Mouse (Mus musculus) heart, embryonic 12.5 days (tissue): Measurements from ENCODE around the gene Terb2. TPM values are rescaled to one million over a fixed set of nuclear protein-coding genes. Genes with fewer than 3 reads are reported as not detected.

Experiments used
- ATAC-seq: fragments of 200-750 bp; cut with Nextera tagmentation; 2 replicates; pipeline ENCODE4 v1.8.0; 2017; ENCODE audit warnings: moderate TSS enrichment, moderate library complexity; ENCODE audit not compliant: insufficient number of reproducible peaks, low FRiP score
- H3K27ac ChIP-seq: fragments of 300-500 bp; sonication (generic); 2 replicates; pipeline ENCODE4 v1.5.1; 2016; ENCODE audit warnings: mild to moderate bottlenecking, moderate library complexity; ENCODE audit not compliant: poor library complexity, severe bottlenecking
- H3K27me3 ChIP-seq: fragments of 300-500 bp; sonication (generic); replicated peaks from 2 replicates; pipeline ENCODE4 v1.6.1; 2016; ENCODE audit warnings: mild to moderate bottlenecking, moderate library complexity
- H3K36me3 ChIP-seq: fragments of 300-500 bp; sonication (generic); 2 replicates; pipeline ENCODE4 v1.6.1; 2016; ENCODE audit warnings: mild to moderate bottlenecking, moderate library complexity
- H3K4me1 ChIP-seq: fragments of 300-500 bp; sonication (generic); replicated peaks from 2 replicates; pipeline ENCODE4 v1.6.1; 2016; ENCODE audit warnings: mild to moderate bottlenecking
- H3K4me2 ChIP-seq: fragments of 300-500 bp; sonication (generic); 2 replicates; pipeline ENCODE4 v1.6.1; 2016; ENCODE audit warnings: mild to moderate bottlenecking, moderate library complexity
- H3K4me3 ChIP-seq: fragments of 300-500 bp; sonication (generic); 2 replicates; pipeline ENCODE4 v1.5.1; 2016; ENCODE audit warnings: mild to moderate bottlenecking
- H3K9ac ChIP-seq: fragments of 300-500 bp; sonication (generic); 2 replicates; pipeline ENCODE4 v1.6.1; 2016; ENCODE audit warnings: mild to moderate bottlenecking, moderate library complexity
- H3K9me3 ChIP-seq: fragments of 300-500 bp; sonication (generic); replicated peaks from 2 replicates; pipeline ENCODE4 v1.6.1; 2016; ENCODE audit warnings: mild to moderate bottlenecking, moderate library complexity
- WGBS: fragments of 180-500 bp; shearing (Covaris S2); methylation state at CpG from one replicate; pipeline ENCODE4 v1.1.7; 2016; 5-methylcytosine and 5-hydroxymethylcytosine counted together
- polyA plus RNA-seq: library from polyadenylated mRNA; unstranded; fragments of >200 nt; fragmentation: Nextera tagmentation; extraction: Ambion mirVana; gene quantifications from 2 replicates; pipeline ENCODE4 v1.2.1, GENCODE M21; 2016

The Terb2 gene
- polyA plus RNA-seq, 1 experiment from 2014 or later = not detected

- Histone ChIP-seq H3K4me3 (no peak overlapping the region), H3K27ac (no peak overlapping the region), H3K9ac (no peak overlapping the region), H3K9me3 (no peaks in the 10 kb centered on the region), H3K4me2 (peak overlapping the region; percentile 1; the same call in 1 of the 2 replicates), H3K4me1 (peaks cover 17% of the 10 kb centered on the region), H3K36me3 (peaks cover 27% of the 10 kb centered on the region), H3K27me3 (no peaks in the 10 kb centered on the region)
- ATAC-seq = no peak
- WGBS = 81% methylated on average over 3 of the region's 3 CpGs
Measured at GRCm38 (mm10) chr2:122149716-122150115, 36.4 kb upstream of the Terb2 start.

DNA sequence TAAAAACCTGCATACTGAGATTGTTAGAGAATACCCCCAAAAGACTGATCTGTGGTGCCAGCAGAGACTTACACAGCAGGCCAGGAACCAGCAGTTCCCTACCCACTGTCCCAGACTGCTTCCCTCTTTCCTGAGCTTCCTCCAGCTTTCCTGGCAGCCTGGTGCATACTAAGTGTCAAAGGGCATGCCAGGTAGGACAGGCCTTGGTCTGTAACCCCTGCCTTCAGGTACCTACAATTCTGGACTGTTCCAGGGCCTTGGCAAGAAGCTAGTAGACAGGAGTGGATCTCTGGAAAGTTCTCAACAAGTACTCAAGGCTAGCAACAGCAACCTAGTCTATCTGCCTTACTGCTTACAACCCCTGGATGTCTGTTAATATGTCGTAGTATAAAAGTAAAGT, 34.9 kb upstream of the Terb2 start:
- WGBS = 83% methylated on average over 1 of the region's 1 CpGs
- H3K4me3 ChIP-seq = no peak overlapping the region
- no peaks in the 10 kb centered on the region for H3K27me3 ChIP-seq
- H3K9me3 ChIP-seq = no peaks in the 10 kb centered on the region
- no peak overlapping the region for H3K9ac ChIP-seq
- peaks cover 17% of the 10 kb centered on the region for H3K4me1 ChIP-seq
- H3K27ac ChIP-seq = no peak overlapping the region
- no peak overlapping the region for H3K4me2 ChIP-seq
- peaks cover 33% of the 10 kb centered on the region for H3K36me3 ChIP-seq
- ATAC-seq = no peak

DNA sequence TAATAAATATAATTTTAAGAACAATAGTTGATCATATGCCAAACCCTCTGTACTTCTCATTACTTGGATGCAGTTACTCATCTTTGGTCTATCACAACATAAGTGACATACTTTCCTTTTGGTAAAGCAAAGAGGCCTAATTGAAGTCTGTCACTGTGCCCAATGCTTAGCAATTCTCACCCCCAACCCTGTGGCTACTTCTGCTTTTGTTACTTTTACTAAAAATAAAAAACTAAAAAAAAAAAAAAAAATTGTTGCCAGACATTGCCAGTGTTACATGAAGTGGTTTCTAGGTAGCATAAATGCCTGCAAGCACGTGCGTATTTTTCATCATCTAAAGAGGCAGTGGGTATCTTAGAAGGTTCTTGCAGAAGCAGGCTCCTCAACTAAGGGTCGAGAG, 33.2 kb upstream of the Terb2 start:
- no peaks in the 10 kb centered on the region for H3K9me3 ChIP-seq
- WGBS = 80% methylated on average over 3 of the region's 3 CpGs
- H3K9ac ChIP-seq = no peak overlapping the region
- H3K4me1 ChIP-seq = peaks cover 17% of the 10 kb centered on the region
- no peak overlapping the region for H3K27ac ChIP-seq
- H3K4me3 ChIP-seq = no peak overlapping the region
- no peak for ATAC-seq
- no peak overlapping the region for H3K4me2 ChIP-seq
- no peaks in the 10 kb centered on the region for H3K27me3 ChIP-seq
- H3K36me3 ChIP-seq = peaks cover 33% of the 10 kb centered on the region

DNA sequence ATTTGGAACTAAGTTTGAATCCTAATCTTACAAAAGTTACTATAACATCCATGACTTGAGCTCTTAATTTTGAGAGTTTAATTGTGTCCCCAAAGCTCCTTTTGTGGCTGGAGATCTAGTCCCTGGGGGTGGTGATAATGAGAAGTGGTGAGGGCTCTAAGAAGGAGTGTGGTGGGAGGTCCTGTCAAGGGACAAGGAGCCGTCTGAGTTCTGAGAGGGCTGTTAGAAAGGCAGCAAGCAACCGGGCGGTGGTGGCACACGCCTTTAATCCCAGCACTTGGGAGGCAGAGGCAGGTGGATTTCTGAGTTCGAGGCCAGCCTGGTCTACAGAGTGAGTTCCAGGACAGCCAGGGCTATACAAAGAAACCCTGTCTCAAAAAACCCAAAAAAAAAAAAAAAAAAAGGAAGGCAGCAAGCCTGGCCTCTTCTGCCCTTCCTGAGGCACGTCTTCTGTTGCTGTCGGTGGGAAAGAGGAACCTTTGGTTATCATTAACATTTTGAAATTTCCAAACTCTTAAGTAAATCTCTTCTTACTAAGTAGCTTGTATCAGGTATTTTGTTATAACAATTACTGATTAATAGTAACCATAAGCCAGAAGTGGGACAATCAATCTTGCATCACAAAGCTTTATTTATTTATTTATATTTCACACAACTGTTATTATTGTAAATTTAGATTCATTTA, 32.2 kb upstream of the Terb2 start:
- H3K27ac ChIP-seq = no peak overlapping the region
- H3K4me1 ChIP-seq = peaks cover 21% of the 10 kb centered on the region
- ATAC-seq = no peak
- H3K9ac ChIP-seq = no peak overlapping the region
- no peak overlapping the region for H3K4me2 ChIP-seq
- H3K27me3 ChIP-seq = no peaks in the 10 kb centered on the region
- peaks cover 33% of the 10 kb centered on the region for H3K36me3 ChIP-seq
- H3K9me3 ChIP-seq = no peaks in the 10 kb centered on the region
- H3K4me3 ChIP-seq = no peak overlapping the region
- WGBS = 73% methylated on average over 7 of the region's 7 CpGs

DNA sequence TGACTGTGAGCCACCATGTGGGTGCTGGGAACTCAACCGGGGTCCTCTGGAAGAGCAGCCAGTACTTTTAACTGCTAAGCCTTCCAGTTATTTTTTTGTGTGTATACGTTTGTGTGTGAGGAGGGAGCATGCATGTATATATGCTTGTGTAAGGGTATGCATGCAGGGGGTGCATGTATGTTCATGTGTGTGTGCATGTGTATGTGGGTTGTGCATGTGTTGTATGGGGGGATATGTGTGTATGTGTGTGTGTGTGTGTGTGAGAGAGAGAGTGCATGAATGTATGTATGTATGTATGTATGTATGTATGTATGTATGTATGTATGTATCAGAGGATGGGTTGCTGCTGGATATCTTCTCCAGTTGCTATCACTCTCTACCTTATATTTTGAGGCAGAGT, 31.6 kb upstream of the Terb2 start:
- ATAC-seq = no peak
- Histone ChIP-seq H3K36me3 (peaks cover 33% of the 10 kb centered on the region), H3K27me3 (no peaks in the 10 kb centered on the region), H3K4me3 (no peak overlapping the region), H3K27ac (no peak overlapping the region), H3K9ac (no peak overlapping the region), H3K4me2 (no peak overlapping the region), H3K4me1 (peaks cover 18% of the 10 kb centered on the region), H3K9me3 (no peaks in the 10 kb centered on the region)
- WGBS = 87% methylated on average over 2 of the region's 2 CpGs

DNA sequence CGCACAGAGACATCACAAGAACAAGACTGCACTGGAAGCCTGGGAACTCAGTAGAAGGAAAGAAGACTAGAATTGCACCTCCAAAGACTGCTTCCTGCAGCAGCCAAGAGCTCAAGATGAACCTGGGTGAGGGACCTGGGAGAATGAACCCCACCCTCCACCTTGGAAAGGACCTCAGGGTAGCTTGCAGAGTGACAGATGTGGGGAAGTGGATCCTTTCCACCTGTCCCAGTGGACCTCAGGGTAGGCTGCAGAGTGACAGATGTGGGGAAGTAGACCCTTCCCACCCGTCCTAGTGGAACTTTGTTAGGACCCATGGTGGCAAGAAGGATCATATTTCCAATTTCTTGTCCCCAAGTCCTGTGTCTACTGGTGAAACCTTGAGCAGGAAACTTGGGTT, 30.8 kb upstream of the Terb2 start:
- H3K36me3 ChIP-seq = peaks cover 33% of the 10 kb centered on the region
- no peak for ATAC-seq
- 83% methylated on average over 2 of the region's 2 CpGs for WGBS
- H3K9me3 ChIP-seq = no peaks in the 10 kb centered on the region
- H3K27me3 ChIP-seq = no peaks in the 10 kb centered on the region
- no peak overlapping the region for H3K9ac ChIP-seq
- H3K27ac ChIP-seq = no peak overlapping the region
- H3K4me3 ChIP-seq = no peak overlapping the region
- H3K4me1 ChIP-seq = peaks cover 12% of the 10 kb centered on the region; the same call in 1 of the 2 replicates
- no peak overlapping the region for H3K4me2 ChIP-seq

DNA sequence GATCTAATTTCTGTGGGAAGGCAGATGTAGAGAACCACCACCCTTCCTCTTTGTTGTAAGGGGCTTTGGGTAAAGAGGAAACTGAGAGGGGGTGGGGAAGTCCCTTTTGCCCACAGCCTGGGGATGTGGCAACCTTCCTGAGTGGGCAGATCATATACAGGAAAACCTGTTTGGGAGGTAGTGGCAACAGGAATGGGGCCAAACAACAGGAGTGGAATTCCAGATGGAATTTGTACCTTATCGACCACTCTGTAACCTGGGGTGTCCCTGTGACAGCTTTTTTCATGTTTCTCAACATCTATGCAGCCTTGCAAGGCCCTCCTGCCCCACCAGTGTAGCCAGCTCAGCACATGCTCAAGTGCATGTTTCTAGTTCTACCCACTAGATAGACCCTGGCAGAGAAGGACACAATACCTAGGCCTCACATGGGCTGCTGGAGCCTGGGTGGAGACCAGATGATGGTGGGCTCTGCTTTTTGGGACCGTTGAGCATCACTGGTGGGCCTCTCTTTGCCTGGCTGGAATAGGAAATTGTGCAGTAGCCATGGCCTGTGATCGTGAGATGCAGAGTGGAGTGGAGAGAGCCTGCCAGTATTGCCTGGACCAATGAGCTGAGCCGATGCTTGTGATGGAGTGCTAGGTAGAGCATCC, 29.9 kb upstream of the Terb2 start:
- Histone ChIP-seq H3K4me2 (no peak overlapping the region), H3K9me3 (no peaks in the 10 kb centered on the region), H3K9ac (no peak overlapping the region), H3K27me3 (no peaks in the 10 kb centered on the region), H3K4me1 (peaks cover 14% of the 10 kb centered on the region), H3K27ac (no peak overlapping the region), H3K4me3 (no peak overlapping the region), H3K36me3 (peaks cover 32% of the 10 kb centered on the region)
- 83% methylated on average over 4 of the region's 4 CpGs for WGBS
- ATAC-seq = no peak

- Histone ChIP-seq H3K36me3 (peaks cover 20% of the 10 kb centered on the region), H3K27me3 (no peaks in the 10 kb centered on the region), H3K9ac (no peak overlapping the region), H3K4me1 (peaks cover 22% of the 10 kb centered on the region), H3K9me3 (no peaks in the 10 kb centered on the region), H3K4me2 (no peak overlapping the region), H3K27ac (no peak overlapping the region), H3K4me3 (no peak overlapping the region)
- ATAC-seq = no peak
Measured at GRCm38 (mm10) chr2:122157561-122157960, 28.5 kb upstream of the Terb2 start.

- 31% methylated on average over 6 of the region's 6 CpGs for WGBS
Measured at GRCm38 (mm10) chr2:122158362-122158802, 27.7 kb upstream of the Terb2 start.

DNA sequence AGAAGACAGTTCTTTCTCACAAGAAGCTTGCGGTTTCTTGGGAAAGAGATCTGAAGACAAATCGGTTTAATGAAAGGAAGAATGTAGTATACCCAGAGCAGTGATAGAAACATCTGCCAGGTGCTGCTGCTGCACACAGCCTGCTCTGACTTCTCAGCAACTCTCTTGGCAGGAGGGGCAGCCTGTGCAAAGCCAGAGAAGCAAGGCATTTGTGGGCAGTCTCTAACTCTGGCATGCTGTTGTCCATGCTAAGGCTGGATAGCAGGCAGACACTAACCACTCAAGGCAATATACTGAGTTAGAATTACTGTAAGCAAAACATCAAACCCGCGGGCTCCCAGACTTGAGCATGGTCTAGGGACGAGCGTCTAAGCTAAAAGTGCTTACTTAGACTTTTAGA, 26.4 kb upstream of the Terb2 start:
- no peak for ATAC-seq
- no peaks in the 10 kb centered on the region for H3K27me3 ChIP-seq

More at GRCm38 (mm10) chr2:122158362-122158802, 27.7 kb upstream of the Terb2 start:
- H3K27me3 ChIP-seq = no peaks in the 10 kb centered on the region
- H3K4me1 ChIP-seq = peaks cover 22% of the 10 kb centered on the region
- H3K9ac ChIP-seq = no peak overlapping the region
- H3K4me3 ChIP-seq = no peak overlapping the region
- no peaks in the 10 kb centered on the region for H3K9me3 ChIP-seq
- no peak for ATAC-seq
- H3K27ac ChIP-seq = no peak overlapping the region; the same call in 1 of the 2 replicates
- no peak overlapping the region for H3K4me2 ChIP-seq
- peaks cover 15% of the 10 kb centered on the region for H3K36me3 ChIP-seq

DNA sequence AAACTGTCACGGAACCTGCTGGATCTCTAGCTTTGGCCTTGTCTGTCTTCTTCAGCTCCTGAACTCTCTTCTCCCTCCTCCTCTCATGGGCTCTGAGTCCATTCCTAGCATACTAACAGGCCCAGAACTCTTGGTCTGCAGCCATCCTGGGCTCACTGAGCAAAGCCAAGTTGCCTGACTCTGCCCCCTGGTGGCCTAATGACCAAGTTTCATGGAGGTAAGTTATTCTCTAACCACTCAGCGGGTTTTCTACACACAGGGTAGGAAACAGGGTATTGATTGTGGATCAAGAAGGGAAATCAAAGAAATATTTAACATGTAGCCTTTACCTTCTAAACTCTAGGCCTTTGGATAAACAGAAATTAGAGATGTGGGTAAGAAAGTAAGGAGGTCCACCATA, 25.4 kb upstream of the Terb2 start, which contains the start of gene Trim69:
Trim69 (plus strand) TSS at position 21 of the 400 bp plus-strand sequence.
- H3K4me3 ChIP-seq = no peak within 1 kb of the TSS
- H3K4me2 ChIP-seq = peak within 1 kb of the TSS; percentile 13; the same call in 1 of the 2 replicates
- 43% methylated on average over 2 of the region's 2 CpGs for WGBS
- peaks cover 33% of the 10 kb centered on the region for H3K4me1 ChIP-seq
- peak within 1 kb of the TSS; percentile 76 for H3K27ac ChIP-seq
- H3K9ac ChIP-seq = no peak within 1 kb of the TSS
- no peaks in the 10 kb centered on the region for H3K27me3 ChIP-seq
- no peaks in the 10 kb centered on the region for H3K9me3 ChIP-seq
- peak; percentile 41; the same call in 1 of the 2 replicates for ATAC-seq
- H3K36me3 ChIP-seq = no peaks in the 10 kb centered on the region

More for the DNA sequence above, 26.4 kb upstream of the Terb2 start:
- Histone ChIP-seq H3K4me3 (no peak overlapping the region), H3K36me3 (peaks cover 7% of the 10 kb centered on the region; the same call in 1 of the 2 replicates), H3K9me3 (no peaks in the 10 kb centered on the region), H3K4me1 (peaks cover 33% of the 10 kb centered on the region), H3K4me2 (no peak overlapping the region), H3K9ac (no peak overlapping the region), H3K27ac (no peak overlapping the region)
- 78% methylated on average over 6 of the region's 6 CpGs for WGBS
